Mouse (Mus musculus) spleen, adult 2 months (tissue): ENCODE measurements around the gene AU018091.

Source experiments
- CTCF ChIP-seq: fragments of 200-500 bp; IDR thresholded peaks from 2 replicates; pipeline ENCODE4 v1.5.1; 2011; ENCODE audit warnings: mild to moderate bottlenecking, inconsistent platforms; ENCODE audit not compliant: insufficient read depth, insufficient read length, insufficient replicate concordance; ENCODE audit errors: extremely low read depth
- POLR2A ChIP-seq: fragments of 200-500 bp; IDR thresholded peaks from 2 replicates; pipeline ENCODE4 v1.6.1; 2011; ENCODE audit warnings: low read depth, low read length, inconsistent platforms

DNA sequence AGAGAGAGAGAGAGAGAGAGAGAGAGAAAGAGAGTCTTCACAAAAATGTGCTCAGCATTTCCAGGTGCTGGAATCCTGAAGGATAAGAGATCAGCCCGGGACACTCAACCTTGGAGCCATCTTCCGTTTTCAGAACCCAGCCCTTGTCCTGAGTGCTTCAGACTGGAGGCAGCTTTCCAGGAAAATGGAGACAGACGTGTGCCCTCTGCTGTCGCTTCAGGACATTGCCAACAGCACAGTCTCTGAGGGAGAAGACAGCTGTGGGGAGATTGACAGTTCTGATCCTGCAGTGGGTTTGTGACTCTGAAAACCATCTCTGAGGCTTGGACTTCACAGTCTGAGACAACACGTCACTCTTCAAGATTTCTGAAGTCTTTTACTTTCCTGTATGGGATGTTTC, 26.8 kb upstream of the AU018091 start:
- TF ChIP-seq CTCF, result no peak
- TF ChIP-seq POLR2A, result no peak
